Mouse (Mus musculus): ENCODE measurements around the gene Irf2.

DNA sequence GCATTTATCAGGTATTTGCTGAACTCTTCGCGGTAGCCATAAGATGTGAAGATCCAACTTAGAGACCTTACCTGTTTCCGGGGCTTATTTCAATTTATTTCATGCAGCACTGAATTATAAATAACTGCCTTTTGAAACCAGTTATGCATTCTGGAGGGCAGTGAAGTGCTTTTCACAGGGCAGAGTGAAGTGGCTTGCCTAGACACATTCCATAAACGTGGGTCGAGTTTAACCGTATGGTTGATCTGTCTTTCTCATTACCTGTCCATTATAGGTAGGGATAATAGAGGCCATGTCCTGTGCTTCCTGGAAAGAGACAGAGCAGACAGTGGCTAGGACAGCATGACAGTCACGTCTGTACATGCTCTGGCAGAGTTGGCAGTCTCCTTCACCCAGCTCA, 20.0 kb downstream of the Irf2 start:
- TF ChIP-seq CTCF (IDR thresholded peaks at IDR 0.05; ENCODE audit: low read depth) (no peak), EP300 (optimal IDR thresholded peaks at IDR 0.05) (no peak)
